Mouse (Mus musculus) lung, embryonic 16.5 days (tissue): ENCODE data around the gene Uhrf1. TPM values are rescaled to one million over a fixed set of nuclear protein-coding genes. Genes with fewer than 3 reads are reported as not detected.

Experiments used
- ATAC-seq: fragments of 200-750 bp; cut with Nextera tagmentation; 2 replicates; pipeline ENCODE4 v1.8.0; 2017; ENCODE audit warnings: low read depth, mild to moderate bottlenecking, moderate library complexity
- H3K27ac ChIP-seq: fragments of 300-500 bp; sonication (generic); 2 replicates; pipeline ENCODE4 v1.5.1; 2014; ENCODE audit warnings: mild to moderate bottlenecking, control low read depth, low read length
- H3K27me3 ChIP-seq: fragments of 300-500 bp; sonication (generic); 2 replicates; pipeline ENCODE4 v1.6.1; 2014; ENCODE audit warnings: low read depth, low read length, mixed read lengths; ENCODE audit not compliant: control insufficient read depth, insufficient read depth
- H3K36me3 ChIP-seq: fragments of 300-500 bp; sonication (generic); 2 replicates; pipeline ENCODE4 v1.6.1; 2014; ENCODE audit warnings: low read length; ENCODE audit not compliant: control insufficient read depth, insufficient read depth
- H3K4me1 ChIP-seq: fragments of 300-500 bp; sonication (generic); replicated peaks from 2 replicates; pipeline ENCODE4 v1.6.1; 2014; ENCODE audit warnings: low read length, mixed read lengths; ENCODE audit not compliant: control insufficient read depth, insufficient read depth
- H3K4me2 ChIP-seq: fragments of 300-500 bp; sonication (generic); 2 replicates; pipeline ENCODE4 v1.6.1; 2014; ENCODE audit warnings: low read depth, low read length, control low read depth
- H3K4me3 ChIP-seq: fragments of 300-500 bp; sonication (generic); 2 replicates; pipeline ENCODE4 v1.5.1; 2014; ENCODE audit warnings: mild to moderate bottlenecking, low read length, control low read depth
- H3K9ac ChIP-seq: fragments of 300-500 bp; sonication (generic); 2 replicates; pipeline ENCODE4 v1.6.1; 2014; ENCODE audit warnings: low read length, control low read depth
- H3K9me3 ChIP-seq: fragments of 300-500 bp; sonication (generic); 2 replicates; pipeline ENCODE4 v1.6.1; 2016; ENCODE audit warnings: low read length; ENCODE audit not compliant: control insufficient read depth
- WGBS: fragments of 180-500 bp; shearing (Covaris S2); extraction: QIAGEN DNeasy Blood & Tissue Kit; methylation state at CpG from one replicate; pipeline ENCODE4 v1.1.7; 2014; 5-methylcytosine and 5-hydroxymethylcytosine counted together
- polyA plus RNA-seq: library from polyadenylated mRNA; unstranded; fragments of >200 nt; fragmentation: Nextera tagmentation; extraction: Ambion mirVana; gene quantifications from 2 replicates; pipeline ENCODE4 v1.2.1, GENCODE M21; 2015

The Uhrf1 gene
- polyA plus RNA-seq, 1 experiment from 2014 or later, result 130 TPM

DNA sequence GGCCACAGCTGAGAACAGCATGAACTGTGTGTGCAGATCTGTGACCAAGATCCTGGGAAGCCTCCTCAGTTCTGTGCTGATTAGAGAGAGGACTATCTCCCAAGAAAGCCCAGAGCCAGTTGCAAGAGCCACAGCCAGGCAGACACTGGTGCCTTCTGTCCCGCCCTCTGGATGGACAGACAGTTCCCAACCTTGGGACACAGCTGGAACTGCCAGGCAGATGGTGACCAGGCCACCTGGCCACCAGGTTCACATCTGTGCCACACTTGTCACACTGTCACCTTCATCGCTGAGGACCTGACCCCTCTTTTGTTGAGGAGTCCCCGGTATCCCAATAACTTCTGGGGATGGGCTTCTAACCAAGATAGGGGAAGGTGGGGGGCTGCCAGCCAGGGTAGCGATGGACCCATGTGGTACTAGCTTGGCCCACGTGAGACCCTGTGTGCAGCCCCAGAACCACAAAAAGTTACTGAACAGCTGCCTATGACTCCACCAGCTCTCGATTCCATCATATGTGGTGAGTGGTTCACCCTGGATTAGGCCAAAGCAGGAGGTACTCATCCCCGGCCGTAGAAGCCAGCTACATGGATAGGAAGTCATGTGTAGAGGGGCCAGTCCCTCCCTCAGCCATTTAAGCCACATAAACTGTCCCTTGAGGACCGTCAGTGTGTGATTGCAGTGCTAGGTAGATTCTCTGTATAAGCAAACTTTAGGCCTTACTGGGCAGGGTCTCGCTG is 43.7 kb upstream of the Uhrf1 start:
- H3K9ac ChIP-seq, result peak overlapping the region; percentile 32; the same call in 1 of the 2 replicates
- H3K9me3 ChIP-seq, result no peaks in the 10 kb centered on the region
- H3K27me3 ChIP-seq, result no peaks in the 10 kb centered on the region
- H3K4me2 ChIP-seq, result no peak overlapping the region
- peaks cover 28% of the 10 kb centered on the region for H3K4me1 ChIP-seq
- no peak overlapping the region for H3K4me3 ChIP-seq
- 86% methylated on average over 10 of the region's 10 CpGs for WGBS
- no peak for ATAC-seq
- H3K36me3 ChIP-seq, result peaks cover 22% of the 10 kb centered on the region
- H3K27ac ChIP-seq, result no peak overlapping the region

DNA sequence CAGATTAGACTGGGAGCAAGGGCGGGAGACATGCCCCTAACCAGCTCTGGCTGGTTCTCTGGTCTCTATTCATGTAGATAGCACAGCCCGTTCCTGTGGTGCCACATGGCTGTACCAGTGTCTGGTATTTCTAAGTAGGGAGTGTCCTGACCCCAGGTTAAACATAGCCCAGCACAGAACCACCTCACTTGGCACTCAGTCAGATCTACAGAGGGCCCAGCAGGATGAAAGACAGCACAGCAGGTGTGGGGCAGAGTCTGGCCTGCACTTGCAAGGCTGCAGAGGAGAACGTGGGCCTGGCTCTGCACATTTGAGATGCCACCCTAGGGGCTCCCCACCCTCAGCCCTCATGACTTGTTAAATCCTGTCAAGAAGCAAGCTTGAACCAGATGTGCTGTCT is 42.0 kb upstream of the Uhrf1 start:
- no peak overlapping the region for H3K27ac ChIP-seq

DNA sequence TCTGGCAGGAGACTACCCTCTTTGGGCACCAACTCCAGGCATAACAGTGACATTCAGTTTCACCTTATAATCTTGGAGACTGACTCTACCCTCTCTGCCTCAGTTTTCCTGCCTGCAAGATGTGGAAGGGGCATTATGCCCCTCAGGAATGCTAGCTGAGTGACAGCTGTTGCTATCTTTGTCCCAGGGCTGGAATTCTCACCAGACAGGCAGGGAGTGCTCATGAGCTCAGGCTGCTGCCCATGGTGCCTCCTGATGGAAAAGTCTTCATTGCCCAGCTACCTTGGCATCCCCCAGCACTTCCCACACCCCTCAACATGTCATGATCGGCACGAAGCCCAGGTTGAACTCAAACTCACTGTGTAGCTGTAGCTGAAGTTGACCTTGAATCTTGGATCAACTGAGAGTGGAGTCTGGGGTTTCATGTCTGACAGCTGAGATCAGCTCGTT is 40.5 kb upstream of the Uhrf1 start:
- Histone ChIP-seq H3K27ac (no peak overlapping the region), H3K36me3 (peaks cover 22% of the 10 kb centered on the region), H3K4me1 (peaks cover 18% of the 10 kb centered on the region), H3K27me3 (no peaks in the 10 kb centered on the region), H3K4me3 (no peak overlapping the region), H3K9ac (no peak overlapping the region), H3K4me2 (no peak overlapping the region), H3K9me3 (no peaks in the 10 kb centered on the region)
- WGBS, result 88% methylated on average over 3 of the region's 3 CpGs
- ATAC-seq, result no peak

More for the DNA sequence above, 42.0 kb upstream of the Uhrf1 start:
- no peak overlapping the region for H3K9ac ChIP-seq
- H3K4me3 ChIP-seq, result no peak overlapping the region
- 77% methylated on average over 3 of the region's 3 CpGs for WGBS
- no peaks in the 10 kb centered on the region for H3K9me3 ChIP-seq
- no peaks in the 10 kb centered on the region for H3K27me3 ChIP-seq
- H3K36me3 ChIP-seq, result peaks cover 22% of the 10 kb centered on the region
- no peak for ATAC-seq
- H3K4me2 ChIP-seq, result no peak overlapping the region
- peaks cover 21% of the 10 kb centered on the region for H3K4me1 ChIP-seq

DNA sequence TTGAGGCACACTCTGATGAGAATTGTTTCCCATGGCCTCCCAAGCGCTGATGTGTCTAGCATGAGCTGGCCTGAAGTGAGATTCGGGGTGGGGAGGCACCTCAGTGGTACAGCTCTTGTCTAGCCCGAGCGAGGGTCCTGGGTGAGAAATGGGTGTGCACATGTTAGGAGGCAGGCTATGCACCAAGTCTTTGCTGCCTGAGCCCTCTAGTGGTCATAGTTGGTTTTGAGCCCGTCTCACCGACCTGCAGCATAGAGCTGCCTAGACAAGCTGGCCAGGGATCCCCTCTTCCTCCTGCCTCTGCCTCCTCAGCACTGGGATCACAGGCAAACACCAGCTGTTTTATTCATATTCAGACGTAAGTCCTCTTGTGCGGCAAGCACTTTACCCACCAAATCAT is 39.1 kb upstream of the Uhrf1 start:
- H3K27me3 ChIP-seq, result no peaks in the 10 kb centered on the region
- H3K9me3 ChIP-seq, result no peaks in the 10 kb centered on the region
- H3K4me3 ChIP-seq, result no peak overlapping the region
- H3K27ac ChIP-seq, result no peak overlapping the region
- H3K4me2 ChIP-seq, result no peak overlapping the region
- WGBS, result 16% methylated on average over 8 of the region's 8 CpGs
- peaks cover 19% of the 10 kb centered on the region for H3K36me3 ChIP-seq
- peaks cover 10% of the 10 kb centered on the region; the same call in 1 of the 2 replicates for H3K4me1 ChIP-seq
- peak; percentile 66 for ATAC-seq
- H3K9ac ChIP-seq, result no peak overlapping the region

DNA sequence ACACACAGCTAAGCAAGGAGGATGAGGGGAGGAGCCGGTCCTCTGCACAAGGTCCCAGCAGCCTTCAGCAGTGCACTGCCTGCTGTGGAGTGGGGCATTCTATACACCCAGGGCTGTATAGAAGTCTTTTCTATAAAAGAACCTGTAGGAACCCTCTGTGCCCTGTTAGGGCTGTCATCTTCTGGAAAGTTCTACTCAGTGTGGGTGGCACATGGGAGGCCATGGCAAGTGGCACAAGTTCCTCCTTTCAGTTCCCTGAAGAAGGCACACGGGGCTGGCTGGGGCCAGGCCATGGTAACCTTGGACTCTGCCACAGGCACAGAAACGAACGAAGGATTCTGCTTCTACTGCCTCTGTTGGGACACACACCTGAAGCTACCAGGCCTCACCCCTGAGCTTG is 38.1 kb upstream of the Uhrf1 start:
- WGBS, result 82% methylated on average over 4 of the region's 4 CpGs
- H3K27me3 ChIP-seq, result no peaks in the 10 kb centered on the region
- no peaks in the 10 kb centered on the region for H3K9me3 ChIP-seq
- ATAC-seq, result no peak
- no peak overlapping the region for H3K27ac ChIP-seq
- H3K4me1 ChIP-seq, result no peaks in the 10 kb centered on the region; the same call in 1 of the 2 replicates
- H3K9ac ChIP-seq, result no peak overlapping the region
- H3K4me3 ChIP-seq, result no peak overlapping the region
- H3K36me3 ChIP-seq, result peaks cover 14% of the 10 kb centered on the region
- H3K4me2 ChIP-seq, result no peak overlapping the region

DNA sequence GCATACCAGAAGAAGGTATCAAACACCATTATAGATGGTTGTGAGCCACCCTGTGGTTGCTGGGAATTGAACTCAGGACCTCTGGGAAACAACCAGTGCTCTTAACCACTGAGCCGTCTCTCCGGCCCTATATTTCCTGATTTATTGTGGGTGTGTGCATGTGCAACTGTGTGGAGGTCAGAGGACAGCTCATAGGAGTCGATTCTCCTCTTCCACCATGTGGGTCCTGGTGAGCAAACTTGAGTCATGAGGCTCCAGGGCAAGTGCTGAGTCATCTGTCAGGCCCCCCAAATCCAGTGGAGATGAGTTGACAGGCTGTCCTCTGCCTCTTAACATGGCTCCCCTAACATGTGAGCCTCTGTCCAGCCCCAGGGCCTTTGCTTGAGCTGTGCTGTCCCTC is 37.3 kb upstream of the Uhrf1 start:
- no peak overlapping the region for H3K27ac ChIP-seq
- no peaks in the 10 kb centered on the region for H3K9me3 ChIP-seq
- no peak overlapping the region for H3K9ac ChIP-seq
- no peaks in the 10 kb centered on the region; the same call in 1 of the 2 replicates for H3K4me1 ChIP-seq
- peaks cover 10% of the 10 kb centered on the region for H3K36me3 ChIP-seq
- 77% methylated on average over 3 of the region's 3 CpGs for WGBS
- ATAC-seq, result no peak
- H3K4me3 ChIP-seq, result no peak overlapping the region
- H3K4me2 ChIP-seq, result no peak overlapping the region
- no peaks in the 10 kb centered on the region for H3K27me3 ChIP-seq

DNA sequence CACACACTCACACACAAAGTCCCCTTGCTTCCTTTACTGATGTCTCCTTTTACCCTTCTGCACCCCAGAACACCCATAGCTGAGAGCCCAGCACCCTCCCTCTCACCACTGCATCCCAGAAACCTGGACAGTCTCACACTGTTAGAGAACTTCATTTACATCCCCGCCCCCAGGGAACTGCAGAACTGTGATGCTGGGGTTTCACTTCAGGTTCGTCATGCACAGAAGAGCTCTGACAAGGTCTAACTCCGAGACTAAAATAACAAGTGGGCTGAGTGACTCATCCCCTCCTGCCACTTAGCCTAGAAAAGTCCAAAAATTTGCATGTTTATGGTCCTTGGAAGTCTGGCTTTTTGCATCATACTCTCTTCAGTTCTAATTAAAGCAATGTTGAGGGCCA is 36.9 kb upstream of the Uhrf1 start:
- peaks cover 12% of the 10 kb centered on the region for H3K36me3 ChIP-seq
- no peaks in the 10 kb centered on the region; the same call in 1 of the 2 replicates for H3K4me1 ChIP-seq
- H3K4me2 ChIP-seq, result no peak overlapping the region
- no peaks in the 10 kb centered on the region for H3K9me3 ChIP-seq
- no peak overlapping the region for H3K4me3 ChIP-seq
- no peaks in the 10 kb centered on the region for H3K27me3 ChIP-seq
- no peak overlapping the region for H3K9ac ChIP-seq
- 58% methylated on average over 3 of the region's 3 CpGs for WGBS
- H3K27ac ChIP-seq, result no peak overlapping the region
- no peak for ATAC-seq

DNA sequence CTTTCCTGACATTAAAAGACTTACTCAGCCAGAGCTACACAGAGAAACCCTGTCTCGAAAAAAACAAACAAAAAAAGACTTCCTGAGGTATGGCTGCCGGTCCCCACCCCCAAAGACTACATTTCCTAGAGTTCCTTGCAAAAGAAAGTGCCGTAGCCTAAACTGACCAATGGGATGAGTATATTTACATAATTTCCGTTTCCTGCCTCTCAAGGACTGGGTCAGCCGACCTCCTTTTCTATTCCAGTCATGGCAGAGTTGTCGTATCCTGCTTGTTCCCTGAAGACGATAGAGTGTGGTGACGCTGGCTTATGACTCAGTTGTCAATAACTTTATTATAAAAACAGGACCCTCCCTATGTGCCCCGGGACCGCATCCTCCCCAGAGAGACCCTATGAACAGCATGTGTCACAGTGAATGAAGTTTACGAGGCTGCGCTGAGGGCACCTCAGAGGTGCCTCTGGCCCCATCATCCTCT is 33.9 kb upstream of the Uhrf1 start:
- WGBS, result 17% methylated on average over 12 of the region's 12 CpGs
- peak overlapping the region; percentile 55 for H3K4me2 ChIP-seq
- H3K27me3 ChIP-seq, result no peaks in the 10 kb centered on the region
- H3K4me1 ChIP-seq, result peaks cover 10% of the 10 kb centered on the region
- ATAC-seq, result peak; percentile 89
- peak overlapping the region; percentile 39 for H3K4me3 ChIP-seq
- H3K9ac ChIP-seq, result peak overlapping the region; percentile 61
- no peaks in the 10 kb centered on the region for H3K9me3 ChIP-seq
- H3K27ac ChIP-seq, result peak overlapping the region; percentile 69
- H3K36me3 ChIP-seq, result peaks cover 6% of the 10 kb centered on the region; the same call in 1 of the 2 replicates

DNA sequence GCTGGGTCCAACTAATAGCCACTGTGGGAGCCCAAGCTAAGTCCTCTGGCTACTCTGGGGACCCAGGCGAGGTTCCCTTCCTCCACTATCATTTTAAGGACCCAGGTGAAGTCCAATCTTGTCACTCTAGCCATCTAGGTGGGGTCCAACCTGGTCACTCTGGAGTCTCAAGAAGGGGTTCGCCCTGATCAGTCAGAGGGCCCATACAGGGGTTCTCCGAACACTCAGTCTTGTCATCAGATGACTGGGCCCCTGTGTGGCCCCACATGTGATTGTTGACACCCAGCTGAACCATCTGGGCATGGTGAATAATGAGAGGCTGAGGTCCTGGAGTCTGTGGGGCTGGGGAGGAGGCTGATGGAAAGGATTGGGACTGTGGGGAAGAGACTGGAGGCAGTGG is 33.4 kb upstream of the Uhrf1 start:
- no peak overlapping the region for H3K27ac ChIP-seq
- peak overlapping the region; percentile 39; the same call in 1 of the 2 replicates for H3K4me3 ChIP-seq
- H3K9me3 ChIP-seq, result no peaks in the 10 kb centered on the region
- H3K4me1 ChIP-seq, result peaks cover 10% of the 10 kb centered on the region
- no peak for ATAC-seq
- no peaks in the 10 kb centered on the region for H3K27me3 ChIP-seq
- H3K4me2 ChIP-seq, result peak overlapping the region; percentile 55
- H3K36me3 ChIP-seq, result peaks cover 6% of the 10 kb centered on the region; the same call in 1 of the 2 replicates
- H3K9ac ChIP-seq, result peak overlapping the region; percentile 54
- WGBS, result 63% methylated on average over 3 of the region's 3 CpGs
